Comparison of ENCODE assay signal across 29 mouse cellular contexts in the genomic region with DNA sequence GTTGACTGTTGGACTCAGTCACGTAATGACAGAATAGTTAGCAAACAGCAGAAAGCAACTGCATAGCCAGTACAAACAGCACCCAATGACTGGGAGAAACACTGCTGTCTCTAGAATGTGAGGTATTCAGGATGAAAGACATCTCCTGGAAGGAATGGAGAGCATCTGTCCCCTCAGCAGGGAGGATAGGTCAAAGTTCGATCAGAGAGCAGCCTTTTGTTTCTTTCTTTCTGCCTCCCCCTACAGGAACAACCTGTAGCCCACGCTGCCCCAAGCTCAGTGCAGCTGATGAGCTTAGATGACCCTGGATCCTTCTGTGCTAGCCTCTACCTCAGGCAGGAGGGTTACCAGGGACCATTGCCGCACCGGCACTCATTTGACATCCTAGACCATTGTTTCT. TPM values are rescaled to one million over a fixed set of nuclear protein-coding genes. Genes with fewer than 3 reads are reported as not detected.
DNase-seq lines count a peak whose midpoint lies in the region; ATAC-seq and TF ChIP-seq lines count a peak whose summit lies in the region.
"Had no signal": no experiment of that assay in that cellular context is flagged by ENCODE, and none has a peak within 500 bp of the region (broad histone marks: within the 10 kb centered on the region; RNA-seq: fewer than 3 reads in every experiment).

No protein-coding gene starts in this region.

- TF ChIP-seq CTCF in ES-Bruce4 (IDR thresholded peaks at IDR 0.05; ENCODE audit: low read depth, low read length): no peak

- TF ChIP-seq EP300 in ES-Bruce4 (IDR thresholded peaks at IDR 0.05; ENCODE audit: insufficient read depth, low read depth, low read length): peak; percentile 90; the same call in 1 of the 2 replicates

- peaks cover 44% of the 10 kb centered on the region for H3K36me3 ChIP-seq in hindbrain, embryonic 10.5 days
- no peaks in the 10 kb centered on the region for H3K36me3 ChIP-seq in hindbrain, embryonic 13.5 days
- peaks cover 28% of the 10 kb centered on the region for H3K36me3 ChIP-seq in ES-Bruce4 (ENCODE audit: control insufficient read depth, insufficient read depth, low read length, poor library complexity, severe bottlenecking)
- no peaks in the 10 kb centered on the region for H3K36me3 ChIP-seq in intestine, embryonic 16.5 days (ENCODE audit: control insufficient read depth, insufficient read depth, low read length)
- H3K36me3 ChIP-seq: midbrain, embryonic 13.5 days had no signal

- H3K4me2 ChIP-seq in hindbrain, embryonic 13.5 days: no peak overlapping the region
- no peak overlapping the region for H3K4me2 ChIP-seq in intestine, embryonic 16.5 days (ENCODE audit: low read depth, low read length)
- H3K4me2 ChIP-seq: hindbrain, embryonic 14.5 days; liver, embryonic 12.5 days; midbrain, embryonic 13.5 days had no signal

- WGBS in hindbrain, embryonic 10.5 days: 44% methylated on average over 5 of the region's 5 CpGs
- 48% methylated on average over 5 of the region's 5 CpGs for WGBS in hindbrain, embryonic 13.5 days
- WGBS in intestine, embryonic 16.5 days: 58% methylated on average over 5 of the region's 5 CpGs

- H3K27ac ChIP-seq in hindbrain, embryonic 10.5 days: no peak overlapping the region
- no peak overlapping the region for H3K27ac ChIP-seq in hindbrain, embryonic 13.5 days
- peak overlapping the region; percentile 78 for H3K27ac ChIP-seq in ES-Bruce4 (ENCODE audit: insufficient read depth, low read length)
- H3K27ac ChIP-seq in intestine, embryonic 16.5 days (ENCODE audit: low read length): no peak overlapping the region
- H3K27ac ChIP-seq: hindbrain, embryonic 14.5 days; liver, embryonic 12.5 days; midbrain, embryonic 13.5 days had no signal

- no peaks in the 10 kb centered on the region for H3K27me3 ChIP-seq in hindbrain, embryonic 10.5 days (ENCODE audit: insufficient read depth, poor library complexity, severe bottlenecking)
- no peaks in the 10 kb centered on the region for H3K27me3 ChIP-seq in hindbrain, embryonic 13.5 days
- H3K27me3 ChIP-seq in ES-Bruce4 (ENCODE audit: control insufficient read depth, insufficient read depth, low read length, poor library complexity, severe bottlenecking): no peaks in the 10 kb centered on the region
- no peaks in the 10 kb centered on the region for H3K27me3 ChIP-seq in intestine, embryonic 16.5 days (replicated peaks; ENCODE audit: control insufficient read depth, insufficient read depth, low read length)
- H3K27me3 ChIP-seq: liver, embryonic 12.5 days; midbrain, embryonic 13.5 days; Patski had no signal

- no peak for ATAC-seq in hindbrain, embryonic 13.5 days (ENCODE audit: low FRiP score)
- ATAC-seq in intestine, embryonic 16.5 days: no peak
- ATAC-seq: forebrain, postnatal 0 days; liver, embryonic 12.5 days; liver, postnatal 0 days; midbrain, embryonic 13.5 days; Patski had no signal

- H3K4me3 ChIP-seq in hindbrain, embryonic 10.5 days: no peak overlapping the region
- no peak overlapping the region for H3K4me3 ChIP-seq in hindbrain, embryonic 13.5 days
- no peak overlapping the region for H3K4me3 ChIP-seq in ES-Bruce4 (ENCODE audit: low read depth, low read length)
- H3K4me3 ChIP-seq in intestine, embryonic 16.5 days (ENCODE audit: low read length): no peak overlapping the region
- H3K4me3 ChIP-seq: erythroblast, embryonic 14.5 days; liver, embryonic 12.5 days; megakaryocyte, embryonic 14.5 days; midbrain, embryonic 13.5 days had no signal

- DNase-seq in hindbrain, embryonic 10.5 days (ENCODE audit: low spot score): peak; percentile 10
- DNase-seq in R1 (ENCODE audit: low read depth, low spot score): peak; percentile 98
- peak; percentile 14 for DNase-seq in embryo, embryonic 9.5 days (ENCODE audit: extremely low spot score)
- DNase-seq in layer of hippocampus, adult 9-11 months: no peak
- no peak for DNase-seq in urinary bladder, postnatal 4 days (ENCODE audit: low spot score in 2 of 2)
- DNase-seq: adrenal gland, postnatal 25 days; cerebellum, adult 11-12 months; cerebellum, postnatal 10 days; forebrain, postnatal 0 days; gastrocnemius, postnatal 10 days; heart, postnatal 36 days; kidney, adult 11 months; kidney, postnatal 4 days; layer of hippocampus, postnatal 36 days; left cerebral cortex, postnatal 4 days; liver, postnatal 0 days; lung, postnatal 4 days had no signal

- peaks cover 14% of the 10 kb centered on the region for H3K4me1 ChIP-seq in hindbrain, embryonic 10.5 days (replicated peaks)
- H3K4me1 ChIP-seq in hindbrain, embryonic 13.5 days (replicated peaks): no peaks in the 10 kb centered on the region
- peaks cover 5% of the 10 kb centered on the region for H3K4me1 ChIP-seq in ES-Bruce4 (ENCODE audit: control insufficient read depth, insufficient read depth, low read length)
- no peaks in the 10 kb centered on the region for H3K4me1 ChIP-seq in intestine, embryonic 16.5 days (ENCODE audit: control insufficient read depth, insufficient read depth, low read length)
- H3K4me1 ChIP-seq: liver, embryonic 12.5 days had no signal

- no peak overlapping the region; the same call in 1 of the 2 replicates for H3K9ac ChIP-seq in hindbrain, embryonic 13.5 days
- no peak overlapping the region for H3K9ac ChIP-seq in ES-Bruce4 (ENCODE audit: low read depth, poor library complexity, severe bottlenecking)
- no peak overlapping the region for H3K9ac ChIP-seq in intestine, embryonic 16.5 days (ENCODE audit: low read depth, low read length)
- H3K9ac ChIP-seq: forebrain, postnatal 0 days; hindbrain, embryonic 14.5 days; liver, embryonic 12.5 days; liver, postnatal 0 days; midbrain, embryonic 13.5 days had no signal

- no peak for TF ChIP-seq POLR2A in ES-Bruce4 (IDR thresholded peaks at IDR 0.05; ENCODE audit: insufficient read depth, low read length)

- no peaks in the 10 kb centered on the region for H3K9me3 ChIP-seq in hindbrain, embryonic 10.5 days
- H3K9me3 ChIP-seq in hindbrain, embryonic 13.5 days: no peaks in the 10 kb centered on the region
- H3K9me3 ChIP-seq in ES-Bruce4 (replicated peaks; ENCODE audit: control insufficient read depth, insufficient read depth, low read length, poor library complexity, severe bottlenecking): no peaks in the 10 kb centered on the region
- no peaks in the 10 kb centered on the region for H3K9me3 ChIP-seq in intestine, embryonic 16.5 days (ENCODE audit: control insufficient read depth, low read length)
- H3K9me3 ChIP-seq: G1E; liver, embryonic 12.5 days; megakaryocyte, embryonic 14.5 days; midbrain, embryonic 13.5 days had no signal

RNA-seq across cellular contexts. Expression of a gene that starts 36.5 kb away (rescaled TPM):
- 16.1 and 19.5 TPM in 2 replicates for polyA plus RNA-seq in hindbrain, embryonic 10.5 days (2016; fragmentation: Nextera tagmentation; extraction: Ambion mirVana)
- polyA plus RNA-seq in hindbrain, embryonic 13.5 days (2015; fragmentation: Nextera tagmentation; extraction: Ambion mirVana): 3.2 and 3.7 TPM in 2 replicates
- polyA plus RNA-seq in ES-Bruce4 (2011; ENCODE audit: insufficient read depth, insufficient read length, low read depth, missing spikeins): 45.0 and 45.2 TPM in 2 replicates
- 6.4 and 7.1 TPM in 2 replicates for polyA plus RNA-seq in intestine, embryonic 16.5 days (2015; fragmentation: Nextera tagmentation; extraction: Ambion mirVana)

RNA-seq across cellular contexts. Expression of a gene that starts 37.9 kb away (rescaled TPM):
- 38.5 and 43.0 TPM in 2 replicates for polyA plus RNA-seq in hindbrain, embryonic 10.5 days (2016; fragmentation: Nextera tagmentation; extraction: Ambion mirVana)
- polyA plus RNA-seq in hindbrain, embryonic 13.5 days (2015; fragmentation: Nextera tagmentation; extraction: Ambion mirVana): 21.9 and 22.5 TPM in 2 replicates
- polyA plus RNA-seq in ES-Bruce4 (2011; ENCODE audit: insufficient read depth, insufficient read length, low read depth, missing spikeins): 75.8 and 78.3 TPM in 2 replicates
- polyA plus RNA-seq in intestine, embryonic 16.5 days (2015; fragmentation: Nextera tagmentation; extraction: Ambion mirVana): 39.1 and 42.8 TPM in 2 replicates

RNA-seq across cellular contexts. Expression of a gene that starts 41.4 kb away (rescaled TPM):
- 0.27 and 0.58 TPM in 2 replicates for polyA plus RNA-seq in hindbrain, embryonic 10.5 days (2016; fragmentation: Nextera tagmentation; extraction: Ambion mirVana)
- polyA plus RNA-seq in hindbrain, embryonic 13.5 days (2015; fragmentation: Nextera tagmentation; extraction: Ambion mirVana): 16.2 and 21.9 TPM in 2 replicates
- 2.7 and 2.8 TPM in 2 replicates for polyA plus RNA-seq in ES-Bruce4 (2011; ENCODE audit: insufficient read depth, insufficient read length, low read depth, missing spikeins)
- 0.16 and 0.27 TPM in 2 replicates for polyA plus RNA-seq in intestine, embryonic 16.5 days (2015; fragmentation: Nextera tagmentation; extraction: Ambion mirVana)
- polyA plus RNA-seq: erythroblast, embryonic 14.5 days; G1E; Patski; small intestine, adult 2 months; stomach, embryonic 14.5 days had no signal

Comparison
In these comparisons a context has a peak if more than half of its experiments do, and no peak if none do; other contexts are left out.
1. DNase-seq: peak in hindbrain, embryonic 10.5 days (single experiment), R1 (single experiment) and embryo, embryonic 9.5 days (single experiment); none in layer of hippocampus, adult 9-11 months (single experiment) and urinary bladder, postnatal 4 days (0 of 2).